Mouse (Mus musculus) megakaryocyte, embryonic 14.5 days (primary cell): ENCODE measurements around the gene Golgb1.

ENCODE experiments used
- FLI1 ChIP-seq: IDR thresholded peaks from 2 replicates; pipeline ENCODE4 v1.6.1; 2012; ENCODE audit warnings: low read length, inconsistent platforms, mixed read lengths
- GATA1 ChIP-seq: IDR thresholded peaks from 3 replicates; pipeline ENCODE4 v1.6.1; 2012; ENCODE audit warnings: mixed read lengths, low read length, inconsistent platforms, borderline replicate concordance

GRCm38 (mm10) chr16:36877316-36877715, 2.4 kb downstream of the Golgb1 start:
- no peak for TF ChIP-seq GATA1
- no peak for TF ChIP-seq FLI1
